Mouse (Mus musculus) activated CD4-positive, CD25-positive, alpha-beta regulatory T cell, adult 4 months (primary cell): ENCODE measurements around the gene Ccdc107. TPM values are rescaled to one million over a fixed set of nuclear protein-coding genes. Genes with fewer than 3 reads are reported as not detected.

Experiments used
- ATAC-seq: one replicate; pipeline ENCODE4 v1.8.0; 2017
- polyA plus RNA-seq, 2 experiments: library from polyadenylated mRNA; unstranded; fragments of 100-300 nt; shearing (Covaris generic); gene quantifications; one replicate each; pipeline ENCODE4 v1.2.1; 2017

The Ccdc107 gene
- polyA plus RNA-seq, 2 experiments from 2014 or later = 71.7 to 78.1 TPM

GRCm38 (mm10) chr4:43513300-43513699, 20.6 kb downstream of the Ccdc107 start:
- ATAC-seq = no peak

- ATAC-seq = no peak
Measured at GRCm38 (mm10) chr4:43513791-43514190, 21.1 kb downstream of the Ccdc107 start.

GRCm38 (mm10) chr4:43515764-43516708, 23.3 kb downstream of the Ccdc107 start:
- no peak for ATAC-seq

- no peak for ATAC-seq
Measured at GRCm38 (mm10) chr4:43519551-43519950, 26.9 kb downstream of the Ccdc107 start.

- peak; percentile 68 for ATAC-seq
Measured at GRCm38 (mm10) chr4:43519956-43520355, 27.3 kb downstream of the Ccdc107 start.

DNA sequence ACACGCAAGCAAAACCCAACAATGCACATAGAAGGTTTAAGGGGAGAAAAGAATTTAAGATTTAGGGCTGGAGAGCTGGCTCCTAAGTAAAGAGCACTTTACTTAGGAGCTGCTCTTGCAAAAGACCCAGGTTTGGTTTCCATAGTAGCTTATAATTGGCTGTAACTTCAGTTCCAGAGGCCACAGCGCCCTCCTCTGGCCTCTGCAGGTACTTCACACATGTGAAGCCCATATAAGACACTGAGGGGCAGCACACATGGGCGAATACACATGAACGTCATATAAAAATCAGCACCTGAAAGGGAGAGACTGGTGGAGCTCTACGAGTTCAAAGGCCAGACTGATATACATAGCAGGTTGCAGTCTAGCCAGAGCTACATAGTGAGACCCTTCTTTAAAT, 35.2 kb downstream of the Ccdc107 start:
- no peak for ATAC-seq

DNA sequence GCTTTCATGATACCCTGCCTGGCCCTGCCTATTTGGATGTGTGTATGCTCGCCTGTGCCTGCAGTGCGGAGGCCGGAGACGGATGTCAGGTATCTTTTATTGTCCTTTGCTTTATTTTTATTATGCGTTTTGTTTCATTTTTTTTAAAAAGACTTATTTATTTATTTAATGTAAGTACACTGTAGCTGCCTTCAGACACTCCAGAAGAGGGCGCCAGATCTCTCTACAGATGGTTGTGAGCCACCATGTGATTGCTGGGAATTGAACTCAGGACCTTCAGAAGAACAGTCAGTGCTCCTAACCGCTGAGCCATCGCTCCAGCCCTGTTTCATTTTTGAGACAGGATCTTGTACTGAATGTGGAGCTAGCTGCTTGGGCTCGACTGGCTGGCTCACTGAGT, 35.8 kb downstream of the Ccdc107 start:
- ATAC-seq = no peak

DNA sequence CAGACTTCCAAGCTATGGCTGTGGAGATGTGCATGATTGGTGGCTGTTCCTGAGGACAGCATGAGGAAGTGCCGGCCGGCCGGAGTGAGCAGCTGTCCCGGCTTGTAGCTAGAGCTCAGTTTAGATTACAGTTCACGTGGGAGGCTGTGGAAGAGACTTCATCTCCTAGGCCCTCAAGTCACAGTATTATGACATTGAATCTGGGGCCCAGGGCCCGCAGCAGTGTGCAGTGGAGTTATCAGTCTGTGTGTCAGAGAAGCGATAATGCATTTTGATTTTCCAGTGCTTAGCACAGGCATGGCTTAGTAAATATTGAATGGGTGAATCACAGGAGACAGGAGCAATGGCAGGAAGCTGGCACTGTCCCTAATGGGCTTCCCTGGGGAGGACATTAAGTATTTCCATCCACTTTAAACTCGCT, 37.4 kb downstream of the Ccdc107 start:
- no peak for ATAC-seq

DNA sequence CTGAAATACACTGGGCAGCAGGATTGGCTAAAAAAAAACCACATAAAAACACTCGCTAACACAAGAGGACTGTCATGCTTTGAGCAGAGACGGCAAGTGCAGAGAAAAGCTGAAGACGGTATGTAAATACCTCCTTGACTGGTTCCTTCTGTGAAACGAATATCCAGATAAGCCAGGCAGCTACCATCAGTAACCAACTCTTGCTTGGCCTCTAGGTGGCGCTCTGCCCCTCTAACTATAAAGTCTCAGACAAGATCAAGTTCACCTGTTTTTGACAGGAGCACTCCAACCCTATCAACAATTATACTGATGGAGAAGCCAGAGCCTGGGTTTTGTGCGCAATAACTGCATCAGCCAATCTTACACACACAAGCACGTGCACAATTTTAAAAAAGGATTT, 37.9 kb downstream of the Ccdc107 start:
- ATAC-seq = peak; percentile 66

DNA sequence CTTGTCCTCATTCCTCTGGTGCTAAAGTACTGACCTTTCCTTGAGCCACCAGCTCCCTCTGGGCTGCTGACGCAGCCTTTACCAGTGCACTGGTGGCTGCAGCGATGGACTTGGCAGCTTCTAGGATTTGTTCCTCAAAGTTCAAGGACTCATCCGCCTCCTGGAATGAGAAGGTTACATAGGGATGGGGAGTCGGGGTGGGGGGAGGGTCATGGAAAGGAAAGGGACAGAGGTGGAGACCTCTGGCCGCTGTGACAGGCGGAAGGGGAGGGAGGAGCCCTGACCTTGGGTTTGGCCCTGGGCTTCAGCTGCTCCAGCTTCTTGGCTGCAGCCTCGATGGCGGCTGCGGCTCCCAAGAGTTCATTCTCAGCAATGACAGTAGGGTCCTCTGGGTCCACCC, 40.6 kb downstream of the Ccdc107 start:
- no peak for ATAC-seq

DNA sequence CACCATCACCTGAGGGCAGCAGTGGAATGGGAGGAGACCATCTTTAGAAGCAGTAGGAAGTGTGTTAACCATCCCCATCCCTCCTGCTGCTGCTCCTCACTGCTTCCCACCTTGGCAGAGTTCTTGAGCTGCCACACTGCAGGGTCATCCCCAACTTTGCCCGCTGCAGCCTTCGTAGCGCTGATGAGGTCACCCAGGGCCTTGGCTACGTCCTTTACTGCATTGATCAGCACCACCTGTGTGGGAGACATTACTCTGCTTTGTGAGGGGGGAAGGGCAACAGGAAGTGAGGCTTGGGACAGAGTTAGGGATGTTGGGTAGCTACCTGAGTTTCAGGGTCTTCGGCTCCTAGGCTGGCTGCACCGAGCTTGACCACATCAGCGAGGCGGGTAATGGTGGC, 42.9 kb downstream of the Ccdc107 start:
- ATAC-seq = no peak

GRCm38 (mm10) chr4:43536031-43536430, 43.3 kb downstream of the Ccdc107 start:
- ATAC-seq = no peak

- ATAC-seq = no peak
Measured at GRCm38 (mm10) chr4:43542044-43542443, 49.3 kb downstream of the Ccdc107 start.

Other genes starting within 250 kb of the Ccdc107 start
- under 1 TPM in 1 of 2 experiments, not detected in 1; 0.29 TPM for gene Atp8b5, start 225.7 kb upstream of the Ccdc107 start, polyA plus RNA-seq
- not detected for gene Rusc2, start 110.9 kb upstream of the Ccdc107 start, polyA plus RNA-seq
- not detected for gene Fam166b, start 63.8 kb upstream of the Ccdc107 start, polyA plus RNA-seq
- gene Tesk1, start 51.0 kb upstream of the Ccdc107 start, polyA plus RNA-seq = 1 to 10 TPM in 1 of 2 experiments, under 1 TPM in 1; 0.48 to 1.1 TPM
- gene Cd72, start 38.3 kb upstream of the Ccdc107 start, polyA plus RNA-seq = 10 to 100 TPM; 63.4 to 67.4 TPM
- gene Sit1, start 9.2 kb upstream of the Ccdc107 start, polyA plus RNA-seq = 100 to 1,000 TPM; 145 to 163 TPM
- gene Arhgef39, start 6.8 kb downstream of the Ccdc107 start, polyA plus RNA-seq = 1 to 10 TPM; 5.3 to 7.4 TPM
- gene Car9, start 14.1 kb downstream of the Ccdc107 start, polyA plus RNA-seq = under 1 TPM in 1 of 2 experiments, not detected in 1; 0.73 TPM
- not detected for gene Tpm2, start 30.9 kb downstream of the Ccdc107 start, polyA plus RNA-seq
- 100 to 1,000 TPM; 101 to 104 TPM for gene Creb3, start 69.4 kb downstream of the Ccdc107 start, polyA plus RNA-seq
- 100 to 1,000 TPM in 1 of 2 experiments, 10 to 100 TPM in 1; 86.9 to 116 TPM for gene Tln1, start 69.8 kb downstream of the Ccdc107 start, polyA plus RNA-seq
- gene Rgp1, start 85.8 kb downstream of the Ccdc107 start, polyA plus RNA-seq = 10 to 100 TPM; 10.8 to 12.4 TPM
- 10 to 100 TPM; 12.7 to 14.4 TPM for gene Gba2, start 86.0 kb downstream of the Ccdc107 start, polyA plus RNA-seq
- not detected for gene Msmp, start 91.6 kb downstream of the Ccdc107 start, polyA plus RNA-seq
- gene Npr2, start 139.0 kb downstream of the Ccdc107 start, polyA plus RNA-seq = not detected
- not detected for gene Spag8, start 160.7 kb downstream of the Ccdc107 start, polyA plus RNA-seq
- 10 to 100 TPM; 41.0 to 42.7 TPM for gene Hint2, start 163.6 kb downstream of the Ccdc107 start, polyA plus RNA-seq
- gene Tmem8b, start 176.1 kb downstream of the Ccdc107 start, polyA plus RNA-seq = under 1 TPM; 0.38 to 0.90 TPM
- 1 to 10 TPM; 3.2 to 4.4 TPM for gene Fam221b, start 176.2 kb downstream of the Ccdc107 start, polyA plus RNA-seq
- not detected for gene Olfr70, start 207.9 kb downstream of the Ccdc107 start, polyA plus RNA-seq
- under 1 TPM in 1 of 2 experiments, not detected in 1; 0.13 TPM for gene Olfr71, start 217.4 kb downstream of the Ccdc107 start, polyA plus RNA-seq
- not detected for gene Hrct1, start 234.3 kb downstream of the Ccdc107 start, polyA plus RNA-seq
- under 1 TPM in 1 of 2 experiments, not detected in 1; 0.15 TPM for gene Spaar, start 237.1 kb downstream of the Ccdc107 start, polyA plus RNA-seq